Mouse (Mus musculus) ES-Bruce4 (cell line): Measurements from ENCODE around the gene Aym1.

Experiments used
- CTCF ChIP-seq: IDR thresholded peaks from one replicate; pipeline ENCODE4 v1.8.1; 2011; ENCODE audit warnings: low read depth, low read length
- POLR2A ChIP-seq: IDR thresholded peaks from one replicate; pipeline ENCODE4 v1.8.1; 2011; ENCODE audit warnings: low read length; ENCODE audit not compliant: insufficient read depth

DNA sequence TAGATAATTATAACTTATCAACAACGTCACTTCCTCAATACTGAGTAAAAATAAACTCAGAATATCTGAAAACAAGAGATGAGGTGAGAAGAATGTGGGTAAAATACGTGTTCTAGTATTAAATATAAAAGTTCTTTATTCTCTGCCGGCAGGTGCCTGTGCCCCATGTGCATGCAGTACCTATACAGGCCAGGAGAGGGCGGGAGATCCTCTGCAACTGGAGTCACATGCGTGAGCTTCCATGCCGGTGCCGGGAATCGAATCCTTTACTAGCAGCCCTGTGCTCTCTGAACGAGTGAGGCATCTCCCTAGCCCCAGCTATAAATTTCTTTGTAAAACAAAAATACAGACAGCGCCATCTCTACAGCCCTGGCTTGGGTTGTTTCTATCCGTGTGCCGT is 24.9 kb upstream of the Aym1 start:
- peak; percentile 89 for TF ChIP-seq CTCF
- TF ChIP-seq POLR2A: no peak
